Mouse (Mus musculus): Measurements from ENCODE around the gene Atg4a.

Atg4a gene

GRCm38 (mm10) chrX:140956272-140956940 is at the start of gene Atg4a, which contains the start of gene Psmd10:
TSS of gene Atg4a (plus strand) at chrX:140956907.
TSS of gene Psmd10 (minus strand) at chrX:140956728.
- DNase-seq = peak; percentile 98

- no peak for DNase-seq
These were observed 49.3 kb upstream of the Atg4a start, which contains the start of gene Vsig1 for GRCm38 (mm10) chrX:140907360-140907759. TSS of gene Vsig1 (plus strand) at chrX:140907608.

- DNase-seq = no peak
These were observed 35.4 kb upstream of the Atg4a start for GRCm38 (mm10) chrX:140921321-140921720.

GRCm38 (mm10) chrX:140932066-140932465 is 24.6 kb upstream of the Atg4a start:
- no peak for DNase-seq

GRCm38 (mm10) chrX:140933263-140933662 is 23.4 kb upstream of the Atg4a start:
- no peak for DNase-seq

- DNase-seq = no peak
These were observed 20.4 kb upstream of the Atg4a start for GRCm38 (mm10) chrX:140936271-140936670.

GRCm38 (mm10) chrX:140953618-140954017 is 3.1 kb upstream of the Atg4a start:
- no peak for DNase-seq

GRCm38 (mm10) chrX:140956959-140957358 is 252 bp downstream of the Atg4a start:
- DNase-seq = no peak

- no peak for DNase-seq
These were observed 22.2 kb downstream of the Atg4a start for GRCm38 (mm10) chrX:140978943-140979342.

- peak; percentile 77 for DNase-seq
These were observed 22.8 kb downstream of the Atg4a start for GRCm38 (mm10) chrX:140979546-140979945.

GRCm38 (mm10) chrX:140980163-140980562 is 23.5 kb downstream of the Atg4a start:
- no peak for DNase-seq

- peak; percentile 24 for DNase-seq
These were observed 26.7 kb downstream of the Atg4a start for GRCm38 (mm10) chrX:140983206-140983960.

- no peak for DNase-seq
These were observed 28.1 kb downstream of the Atg4a start for GRCm38 (mm10) chrX:140984795-140985194.

GRCm38 (mm10) chrX:140985256-140985655 is 28.5 kb downstream of the Atg4a start:
- no peak for DNase-seq

GRCm38 (mm10) chrX:140996909-140997516 is 40.3 kb downstream of the Atg4a start:
- no peak for DNase-seq

- no peak for DNase-seq
These were observed 41.3 kb downstream of the Atg4a start for GRCm38 (mm10) chrX:140997912-140998545.

GRCm38 (mm10) chrX:140998885-140999284 is 42.2 kb downstream of the Atg4a start:
- DNase-seq = no peak

- no peak for DNase-seq
These were observed 193.0 kb downstream of the Atg4a start for GRCm38 (mm10) chrX:141149705-141150104.

GRCm38 (mm10) chrX:141150290-141150689 is 193.6 kb downstream of the Atg4a start:
- DNase-seq = no peak

- DNase-seq = no peak
These were observed 194.5 kb downstream of the Atg4a start for GRCm38 (mm10) chrX:141151182-141151581.

GRCm38 (mm10) chrX:141156696-141157095 is 200.0 kb downstream of the Atg4a start:
- DNase-seq = peak; percentile 20

- no peak for DNase-seq
These were observed 200.9 kb downstream of the Atg4a start for GRCm38 (mm10) chrX:141157626-141158025.

GRCm38 (mm10) chrX:141158160-141158559 is 201.5 kb downstream of the Atg4a start:
- DNase-seq = peak; percentile 23

All from lung, postnatal 36 days (tissue).